Mouse (Mus musculus): ENCODE measurements around the gene Abca13. TPM values are rescaled to one million over a fixed set of nuclear protein-coding genes. Genes with fewer than 3 reads are reported as not detected.

Abca13 gene
- total and polyA plus RNA-seq, 3 experiments, result 0.22 TPM; not detected in 2

DNA sequence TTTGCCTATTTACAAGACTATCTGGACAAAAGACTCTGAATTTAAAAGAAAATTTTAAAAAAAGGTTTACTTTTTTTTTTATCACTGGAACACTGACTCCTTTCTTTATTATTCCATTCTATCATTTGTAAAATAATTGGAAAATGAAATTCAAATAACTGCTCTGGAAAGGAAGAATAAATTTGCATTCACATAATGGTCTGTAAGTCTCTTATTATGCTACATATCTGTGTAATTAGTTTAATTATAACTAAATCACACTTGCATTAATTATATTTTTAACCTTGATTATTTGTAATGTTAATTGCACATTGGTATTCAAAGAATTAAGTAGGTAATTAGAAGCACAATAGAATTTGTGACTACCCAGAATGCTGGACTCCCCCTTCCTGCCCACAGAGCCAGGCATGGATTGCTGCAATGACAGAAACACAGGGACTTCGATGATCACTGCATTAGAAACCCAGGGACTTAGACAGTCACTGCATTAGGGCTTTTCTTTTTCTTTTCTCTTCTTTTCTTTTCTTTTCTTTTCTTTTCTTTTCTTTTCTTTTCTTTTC is 400.1 kb downstream of the Abca13 start:
- DNase-seq (ENCODE audit: low spot score) (no peak), ATAC-seq (ENCODE audit: extremely low read depth, insufficient number of reproducible peaks, low FRiP score, poor library complexity, severe bottlenecking) (no peak)
- H3K4me3 ChIP-seq (ENCODE audit: low read depth, low read length), result no peak overlapping the region
- no peaks in the 10 kb centered on the region for H3K27me3 ChIP-seq (ENCODE audit: insufficient read depth, low read length)
- H3K9me3 ChIP-seq (replicated peaks), result no peaks in the 10 kb centered on the region
- no peaks in the 10 kb centered on the region for H3K4me1 ChIP-seq (ENCODE audit: insufficient read depth, low read depth, low read length)
- TF ChIP-seq TAL1 (conservative IDR thresholded peaks at IDR 0.05; ENCODE audit: low read depth, low read length) (no peak), GATA2 (IDR thresholded peaks at IDR 0.05; ENCODE audit: borderline replicate concordance, low read depth, low read length) (no peak), GATA1 (IDR thresholded peaks at IDR 0.05; ENCODE audit: borderline replicate concordance, low read length) (no peak), CTCF (IDR thresholded peaks at IDR 0.05; ENCODE audit: low read depth, low read length) (no peak), POLR2AphosphoS5 (IDR thresholded peaks at IDR 0.05; ENCODE audit: insufficient replicate concordance, low read depth, low read length) (no peak)
- no peaks in the 10 kb centered on the region for H3K36me3 ChIP-seq (replicated peaks)

DNA sequence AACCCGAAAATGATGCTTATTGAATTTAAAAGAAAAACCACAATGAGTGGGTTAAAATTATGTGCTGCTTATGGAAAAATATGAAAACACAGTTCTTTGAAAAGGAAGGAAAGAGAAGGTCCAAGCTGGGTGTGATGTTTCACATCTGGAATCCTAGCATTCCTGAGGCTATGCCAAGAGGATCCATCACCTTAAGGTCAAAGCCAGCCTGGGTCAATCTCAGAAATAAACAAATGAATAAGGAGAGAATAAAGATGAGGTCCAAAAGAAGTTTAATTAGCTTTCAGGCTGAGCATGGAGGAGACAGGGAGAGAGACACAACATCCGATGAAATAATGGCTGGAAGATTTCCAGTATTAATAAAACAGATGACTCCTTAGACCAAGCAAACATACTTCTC is 405.6 kb downstream of the Abca13 start:
- no peaks in the 10 kb centered on the region for H3K9me3 ChIP-seq (replicated peaks)
- TF ChIP-seq POLR2AphosphoS5 (IDR thresholded peaks at IDR 0.05; ENCODE audit: insufficient replicate concordance, low read depth, low read length) (no peak), CTCF (IDR thresholded peaks at IDR 0.05; ENCODE audit: low read depth, low read length) (no peak), GATA1 (IDR thresholded peaks at IDR 0.05; ENCODE audit: borderline replicate concordance, low read length) (no peak), GATA2 (IDR thresholded peaks at IDR 0.05; ENCODE audit: borderline replicate concordance, low read depth, low read length) (no peak), TAL1 (conservative IDR thresholded peaks at IDR 0.05; ENCODE audit: low read depth, low read length) (no peak)
- H3K4me1 ChIP-seq (ENCODE audit: insufficient read depth, low read depth, low read length), result no peaks in the 10 kb centered on the region
- no peak for DNase-seq (ENCODE audit: low spot score)
- no peaks in the 10 kb centered on the region for H3K27me3 ChIP-seq (ENCODE audit: insufficient read depth, low read length)
- no peaks in the 10 kb centered on the region for H3K36me3 ChIP-seq (replicated peaks)
- no peak overlapping the region for H3K4me3 ChIP-seq (ENCODE audit: low read depth, low read length)
- no peak for ATAC-seq (ENCODE audit: extremely low read depth, insufficient number of reproducible peaks, low FRiP score, poor library complexity, severe bottlenecking)

DNA sequence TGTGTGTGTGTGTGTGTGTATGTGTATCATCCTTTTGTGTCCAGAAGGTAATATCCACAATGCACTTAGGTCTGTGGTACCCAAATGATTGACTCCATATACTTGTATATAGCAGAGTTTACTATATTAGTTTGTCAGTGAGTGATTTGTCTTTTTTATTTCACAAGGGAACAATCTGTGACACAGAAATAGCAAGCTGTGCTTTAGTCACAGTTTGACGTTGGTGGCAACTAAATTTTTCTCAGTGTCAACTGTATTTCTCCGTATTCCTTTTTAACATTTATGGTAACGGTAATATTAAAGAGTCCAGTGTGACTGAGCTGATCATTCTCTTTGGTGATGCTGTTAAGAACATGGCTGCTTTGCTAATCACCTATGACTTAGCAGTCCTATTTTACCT is 409.4 kb downstream of the Abca13 start:
- Histone ChIP-seq H3K9me3 (replicated peaks) (no peaks in the 10 kb centered on the region), H3K36me3 (replicated peaks) (no peaks in the 10 kb centered on the region), H3K4me1 (ENCODE audit: insufficient read depth, low read depth, low read length) (no peaks in the 10 kb centered on the region), H3K27me3 (ENCODE audit: insufficient read depth, low read length) (no peaks in the 10 kb centered on the region), H3K4me3 (ENCODE audit: low read depth, low read length) (no peak overlapping the region)
- DNase-seq (ENCODE audit: low spot score) (no peak), ATAC-seq (ENCODE audit: extremely low read depth, insufficient number of reproducible peaks, low FRiP score, poor library complexity, severe bottlenecking) (no peak)
- TF ChIP-seq GATA2 (IDR thresholded peaks at IDR 0.05; ENCODE audit: borderline replicate concordance, low read depth, low read length) (no peak), TAL1 (conservative IDR thresholded peaks at IDR 0.05; ENCODE audit: low read depth, low read length) (no peak), POLR2AphosphoS5 (IDR thresholded peaks at IDR 0.05; ENCODE audit: insufficient replicate concordance, low read depth, low read length) (no peak), CTCF (IDR thresholded peaks at IDR 0.05; ENCODE audit: low read depth, low read length) (no peak), GATA1 (IDR thresholded peaks at IDR 0.05; ENCODE audit: borderline replicate concordance, low read length) (no peak)

DNA sequence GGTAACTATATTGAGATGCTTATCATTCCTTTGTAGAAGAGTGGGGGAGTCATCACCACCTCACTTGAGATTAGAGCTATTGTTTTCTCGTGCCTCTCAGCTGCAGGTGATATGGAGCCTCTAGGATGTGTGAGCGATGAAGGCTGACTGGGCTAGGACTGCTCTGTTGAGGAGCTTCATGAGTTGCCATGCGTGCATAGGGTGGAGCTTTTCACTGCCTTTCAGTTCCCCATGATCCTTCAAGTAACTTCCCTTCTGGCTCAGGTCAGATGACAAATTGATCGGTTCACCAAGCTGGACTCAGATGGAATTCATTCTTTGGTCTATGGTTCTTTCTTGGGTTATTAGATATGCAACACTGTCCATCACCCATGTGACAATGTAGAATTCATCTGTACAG is 410.4 kb downstream of the Abca13 start:
- TF ChIP-seq GATA2 (IDR thresholded peaks at IDR 0.05; ENCODE audit: borderline replicate concordance, low read depth, low read length) (no peak), CTCF (IDR thresholded peaks at IDR 0.05; ENCODE audit: low read depth, low read length) (no peak)
- Histone ChIP-seq H3K9me3 (replicated peaks) (no peaks in the 10 kb centered on the region), H3K4me3 (ENCODE audit: low read depth, low read length) (no peak overlapping the region), H3K4me1 (ENCODE audit: insufficient read depth, low read depth, low read length) (no peaks in the 10 kb centered on the region), H3K27me3 (ENCODE audit: insufficient read depth, low read length) (no peaks in the 10 kb centered on the region), H3K36me3 (replicated peaks) (no peaks in the 10 kb centered on the region)
- ATAC-seq (ENCODE audit: extremely low read depth, insufficient number of reproducible peaks, low FRiP score, poor library complexity, severe bottlenecking) (no peak), DNase-seq (ENCODE audit: low spot score) (no peak)

DNA sequence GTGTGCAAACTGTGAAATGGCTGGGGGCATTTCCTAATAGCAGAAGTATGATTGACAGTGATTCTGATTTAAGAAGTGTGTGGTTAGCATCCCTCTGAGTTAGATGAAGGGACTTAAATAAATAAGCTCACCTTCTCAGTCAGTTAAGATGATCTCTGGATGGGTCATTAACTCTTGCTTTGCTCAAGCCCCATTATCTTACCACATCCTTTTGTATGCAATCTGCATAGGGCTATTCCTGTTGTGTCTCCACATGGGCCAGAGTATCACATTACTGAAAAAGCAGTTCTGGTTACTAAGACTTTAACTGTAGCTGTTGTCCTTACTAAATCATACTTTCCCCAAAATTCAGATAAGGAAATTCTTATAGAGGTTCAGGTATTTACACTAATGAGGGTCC is 416.5 kb downstream of the Abca13 start:
- TF ChIP-seq GATA1 (IDR thresholded peaks at IDR 0.05; ENCODE audit: borderline replicate concordance, low read length), result no peak
- TF ChIP-seq CTCF (IDR thresholded peaks at IDR 0.05; ENCODE audit: low read depth, low read length), result no peak
- no peak for TF ChIP-seq TAL1 (conservative IDR thresholded peaks at IDR 0.05; ENCODE audit: low read depth, low read length)
- TF ChIP-seq GATA2 (IDR thresholded peaks at IDR 0.05; ENCODE audit: borderline replicate concordance, low read depth, low read length), result no peak
- TF ChIP-seq POLR2AphosphoS5 (IDR thresholded peaks at IDR 0.05; ENCODE audit: insufficient replicate concordance, low read depth, low read length), result no peak
- no peaks in the 10 kb centered on the region for H3K4me1 ChIP-seq (ENCODE audit: insufficient read depth, low read depth, low read length)
- no peaks in the 10 kb centered on the region for H3K36me3 ChIP-seq (replicated peaks)
- DNase-seq (ENCODE audit: low spot score) (no peak), ATAC-seq (ENCODE audit: extremely low read depth, insufficient number of reproducible peaks, low FRiP score, poor library complexity, severe bottlenecking) (no peak)
- H3K4me3 ChIP-seq (ENCODE audit: low read depth, low read length), result no peak overlapping the region
- no peaks in the 10 kb centered on the region for H3K9me3 ChIP-seq (replicated peaks)
- H3K27me3 ChIP-seq (ENCODE audit: insufficient read depth, low read length), result no peaks in the 10 kb centered on the region

DNA sequence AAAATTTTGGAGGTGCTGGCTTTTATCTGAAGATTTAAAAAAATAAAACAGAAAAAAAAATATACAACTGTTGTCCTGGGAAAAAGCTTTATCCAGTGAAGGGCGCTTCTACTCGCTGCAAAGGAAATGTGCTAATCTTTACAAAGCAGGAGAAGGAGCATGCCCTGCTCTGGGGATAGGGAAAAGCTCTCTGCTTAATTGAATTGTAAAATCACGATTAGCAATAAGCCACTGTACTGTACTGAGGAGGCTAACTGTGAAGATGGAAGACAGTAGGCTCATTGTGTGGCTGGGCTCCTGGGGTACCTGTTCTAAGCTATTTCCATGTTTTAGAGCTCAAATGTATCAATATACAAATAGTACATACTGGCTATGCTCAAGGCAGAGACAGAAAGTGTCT is 417.3 kb downstream of the Abca13 start:
- no peaks in the 10 kb centered on the region for H3K9me3 ChIP-seq (replicated peaks)
- DNase-seq (ENCODE audit: low spot score), result no peak
- no peaks in the 10 kb centered on the region for H3K4me1 ChIP-seq (ENCODE audit: insufficient read depth, low read depth, low read length)
- no peaks in the 10 kb centered on the region for H3K27me3 ChIP-seq (ENCODE audit: insufficient read depth, low read length)
- TF ChIP-seq CTCF (IDR thresholded peaks at IDR 0.05; ENCODE audit: low read depth, low read length), result no peak
- no peak for TF ChIP-seq GATA1 (IDR thresholded peaks at IDR 0.05; ENCODE audit: borderline replicate concordance, low read length)
- no peak for TF ChIP-seq POLR2AphosphoS5 (IDR thresholded peaks at IDR 0.05; ENCODE audit: insufficient replicate concordance, low read depth, low read length)
- TF ChIP-seq TAL1 (conservative IDR thresholded peaks at IDR 0.05; ENCODE audit: low read depth, low read length), result no peak
- TF ChIP-seq GATA2 (IDR thresholded peaks at IDR 0.05; ENCODE audit: borderline replicate concordance, low read depth, low read length), result no peak
- no peak for ATAC-seq (ENCODE audit: extremely low read depth, insufficient number of reproducible peaks, low FRiP score, poor library complexity, severe bottlenecking)
- H3K36me3 ChIP-seq (replicated peaks), result no peaks in the 10 kb centered on the region
- no peak overlapping the region for H3K4me3 ChIP-seq (ENCODE audit: low read depth, low read length)

All from G1E (cell line).